Mouse (Mus musculus) induced T-regulatory cell, adult 2 months (primary cell): ENCODE results near the gene Enpp6.

ENCODE experiments used
- DNase-seq: peaks from one replicate; pipeline ENCODE4 v3.0.0-alpha.2; 2012; ENCODE audit warnings: low read depth

The Enpp6 gene

DNA sequence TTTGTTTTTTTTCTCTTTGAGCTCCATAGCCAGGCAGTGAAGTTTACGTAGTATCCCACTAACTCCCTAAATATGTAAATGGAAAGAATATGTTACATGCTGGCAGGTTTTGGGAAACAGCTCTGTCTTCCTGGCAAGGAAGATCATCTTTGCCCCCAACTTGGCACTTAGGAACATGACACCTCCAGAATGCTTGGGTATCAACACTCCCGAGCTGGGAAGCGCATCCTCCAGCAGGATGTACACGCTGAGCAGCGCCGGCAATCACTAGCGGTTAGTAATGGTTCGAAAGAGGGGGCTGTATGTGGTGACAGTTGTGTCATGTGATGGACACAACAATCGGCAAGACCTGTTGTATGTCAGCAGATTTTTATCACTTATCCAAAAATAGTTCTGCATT, 80.4 kb downstream of the Enpp6 start:
- no peak for DNase-seq

DNA sequence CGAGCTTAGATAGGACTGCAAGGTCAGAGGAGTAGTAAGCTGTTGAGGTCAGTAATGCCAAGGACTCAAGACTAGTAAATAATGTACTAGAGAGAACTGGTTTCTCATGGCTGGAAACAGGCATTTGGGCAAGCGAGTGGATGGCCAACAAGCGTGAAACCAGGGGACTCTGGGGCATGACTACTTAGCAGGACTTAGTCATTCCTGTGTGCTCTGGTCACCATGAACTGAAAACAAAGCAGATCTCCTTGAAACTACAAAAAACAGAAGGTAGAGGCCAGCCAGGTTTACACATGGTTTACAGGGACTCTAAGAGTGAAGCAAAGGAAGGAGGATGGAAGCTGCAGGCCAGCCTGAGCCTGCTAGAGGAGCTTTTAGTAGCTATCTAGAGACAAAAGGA, 82.9 kb downstream of the Enpp6 start:
- no peak for DNase-seq

DNA sequence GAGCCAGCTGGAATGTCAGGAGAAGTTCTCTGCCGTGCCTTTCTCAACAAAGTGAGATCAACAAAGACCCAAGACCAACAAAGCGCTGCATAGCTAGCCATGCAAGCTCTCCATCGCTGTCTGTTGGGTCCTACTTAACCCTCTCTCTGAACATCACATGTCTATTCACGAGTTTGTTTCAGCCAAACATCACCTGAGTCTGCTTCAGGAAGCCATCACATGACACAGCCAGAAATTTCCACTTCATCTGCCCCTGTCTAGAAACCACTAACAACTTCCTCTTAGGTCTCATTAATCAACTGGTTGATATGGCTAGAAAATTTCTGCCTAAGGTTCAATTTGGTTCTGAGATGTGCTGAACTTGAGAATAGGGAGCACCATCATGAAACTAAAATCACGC, 85.3 kb downstream of the Enpp6 start:
- DNase-seq = no peak

DNA sequence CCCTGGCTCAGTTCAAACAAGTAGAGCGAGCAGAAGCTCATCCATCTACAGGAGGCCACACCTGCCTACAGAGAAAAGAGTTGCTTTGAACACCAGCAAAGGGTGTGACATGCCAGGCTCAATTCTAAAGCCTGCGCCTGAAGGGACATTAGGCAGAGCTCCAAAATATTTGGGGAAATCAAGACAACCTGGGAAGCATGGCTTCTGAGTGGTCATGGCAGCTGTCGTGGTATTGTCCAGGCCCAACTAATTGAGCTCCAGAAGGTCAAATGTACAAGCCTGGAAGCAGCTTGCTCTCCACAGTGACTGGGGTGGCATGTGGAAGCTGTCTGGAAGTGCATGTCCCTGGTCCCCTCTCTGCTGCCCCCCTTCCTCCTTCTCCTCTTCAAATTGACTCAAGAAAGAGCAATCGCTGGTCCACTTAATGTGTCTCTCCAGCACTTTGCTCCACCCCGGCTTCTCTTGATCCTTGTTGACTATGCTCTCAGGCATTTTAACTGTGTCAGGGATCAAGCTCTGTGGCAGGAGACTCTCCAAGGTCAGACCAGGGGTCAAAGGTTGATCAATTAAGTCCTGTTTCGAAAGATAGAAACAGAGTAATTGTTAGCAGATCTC, 89.4 kb downstream of the Enpp6 start:
- DNase-seq = no peak

DNA sequence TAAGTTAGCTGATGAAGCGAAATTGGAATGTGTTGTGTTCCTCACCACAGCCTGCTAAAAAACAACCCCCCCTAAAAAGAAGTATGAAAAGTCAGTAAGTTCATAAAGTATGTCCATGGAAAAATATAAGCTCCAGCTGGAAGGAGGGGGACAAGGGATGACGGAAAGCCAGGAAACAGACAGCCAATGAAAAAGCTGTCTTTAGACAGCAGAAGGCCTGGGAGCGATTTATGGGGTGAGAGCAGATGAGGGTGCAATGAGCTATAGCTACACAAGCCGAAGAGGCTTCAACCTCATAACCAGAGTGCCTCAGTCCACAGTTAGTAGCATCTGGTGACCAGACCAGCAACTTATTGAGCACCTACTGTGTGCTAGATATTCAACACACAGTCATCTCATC, 93.3 kb downstream of the Enpp6 start:
- DNase-seq = no peak

DNA sequence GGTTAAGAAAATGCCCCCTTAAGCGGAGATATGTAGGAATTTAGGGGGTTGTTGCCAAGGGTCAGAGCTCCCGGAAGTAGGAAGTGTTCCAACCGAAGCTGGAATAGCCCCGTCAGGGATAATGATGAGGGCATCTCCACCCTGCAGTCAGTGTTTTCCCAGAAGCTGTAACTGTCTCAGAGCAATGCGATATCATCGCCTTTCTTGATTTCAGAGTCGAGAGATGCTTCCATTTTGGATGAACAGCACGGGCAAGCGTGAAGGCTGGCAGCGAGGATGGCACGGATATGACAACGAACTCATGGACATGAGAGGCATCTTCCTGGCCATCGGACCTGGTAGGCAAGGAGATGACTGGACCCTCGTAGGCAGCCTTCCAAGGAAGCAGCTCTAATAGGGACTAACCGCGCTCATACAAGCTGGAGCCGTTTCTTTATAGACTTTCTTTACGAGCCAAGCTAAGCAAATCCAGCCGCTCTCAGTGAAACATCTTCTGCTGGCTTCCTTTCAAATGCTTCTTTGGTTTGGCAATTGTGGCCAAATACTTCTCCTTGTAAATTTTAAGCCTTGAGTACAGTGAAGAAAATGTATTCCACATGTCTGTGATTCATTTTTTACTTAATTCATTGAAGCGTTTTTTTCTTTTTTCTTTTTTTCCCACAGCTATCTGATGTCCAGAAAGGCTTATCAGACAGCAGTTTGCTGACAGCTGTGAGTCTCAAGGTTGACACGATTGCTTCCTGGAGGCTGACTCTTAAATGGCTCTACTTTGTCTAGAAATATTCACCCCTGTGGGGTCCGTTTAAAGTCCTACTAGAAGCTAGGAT, 95.7 kb downstream of the Enpp6 start:
- DNase-seq = no peak

DNA sequence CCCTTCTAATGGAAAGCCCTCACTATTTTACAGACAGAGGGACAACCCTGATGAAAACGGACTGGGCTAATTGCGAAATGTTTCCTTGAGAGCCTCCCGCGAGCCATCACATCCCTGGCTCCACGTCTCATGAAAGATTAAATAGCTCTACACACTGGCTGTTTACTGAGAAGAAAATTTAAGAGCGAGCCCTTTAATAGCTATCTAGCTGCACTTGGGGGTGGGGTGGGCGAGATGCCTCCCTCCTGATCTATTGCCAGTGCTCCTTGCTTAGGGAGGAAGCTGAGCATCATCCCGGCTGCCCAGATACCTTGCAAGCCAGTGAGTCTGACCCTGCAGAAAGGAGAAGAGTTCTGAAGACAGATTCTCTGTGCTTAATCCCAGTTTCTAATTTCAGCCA, 103.3 kb downstream of the Enpp6 start:
- no peak for DNase-seq

DNA sequence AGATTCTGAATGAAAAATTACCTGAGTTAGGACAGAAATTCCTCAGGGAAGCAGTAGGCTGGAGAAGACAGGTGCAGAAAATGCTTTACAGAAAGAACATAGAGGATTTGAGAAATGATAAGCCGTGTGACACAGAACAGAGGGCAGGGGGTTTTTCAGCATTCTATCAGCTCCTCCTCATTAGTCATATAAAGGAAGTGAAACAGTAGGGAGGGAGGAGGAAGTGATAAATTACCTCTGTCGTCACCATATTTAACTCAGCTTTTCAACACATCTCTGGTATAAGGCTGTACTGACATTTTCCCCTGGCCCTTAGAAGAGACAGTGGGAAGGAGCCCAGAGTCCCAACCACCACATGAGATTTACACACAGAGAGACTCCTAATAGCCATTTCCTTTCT, 118.9 kb downstream of the Enpp6 start:
- DNase-seq = no peak

DNA sequence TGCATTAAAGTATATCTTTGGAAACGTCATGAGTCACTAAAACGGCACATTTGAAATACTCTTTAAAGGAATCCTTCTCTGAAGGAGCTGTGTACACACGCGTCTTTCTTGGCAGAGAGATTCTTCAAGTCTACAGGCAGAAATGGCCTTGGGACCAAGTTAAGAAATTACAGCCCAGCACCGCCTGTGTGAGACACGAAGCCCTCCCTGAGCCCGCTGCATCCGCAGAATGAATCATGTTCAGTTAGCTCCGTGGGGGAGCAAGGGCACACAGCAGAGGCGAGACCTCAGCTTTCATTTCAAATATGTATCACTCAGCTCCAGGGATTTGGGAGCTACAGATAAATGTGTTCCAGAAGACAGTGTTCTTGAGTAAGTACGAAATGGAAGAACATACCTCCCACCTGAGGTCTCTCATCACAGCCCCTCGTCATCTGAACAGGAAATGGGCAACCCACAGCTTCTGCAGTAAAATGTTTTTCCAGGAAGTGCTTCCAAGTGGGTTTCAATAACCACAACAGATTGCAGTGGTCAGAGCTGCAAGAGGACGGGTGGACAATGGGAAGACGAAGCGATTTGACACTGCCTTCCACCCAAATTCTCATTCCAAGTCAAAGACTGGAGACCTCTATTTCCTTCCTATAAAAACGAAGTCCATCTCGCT, 127.6 kb downstream of the Enpp6 start:
- peak; percentile 2 for DNase-seq

DNA sequence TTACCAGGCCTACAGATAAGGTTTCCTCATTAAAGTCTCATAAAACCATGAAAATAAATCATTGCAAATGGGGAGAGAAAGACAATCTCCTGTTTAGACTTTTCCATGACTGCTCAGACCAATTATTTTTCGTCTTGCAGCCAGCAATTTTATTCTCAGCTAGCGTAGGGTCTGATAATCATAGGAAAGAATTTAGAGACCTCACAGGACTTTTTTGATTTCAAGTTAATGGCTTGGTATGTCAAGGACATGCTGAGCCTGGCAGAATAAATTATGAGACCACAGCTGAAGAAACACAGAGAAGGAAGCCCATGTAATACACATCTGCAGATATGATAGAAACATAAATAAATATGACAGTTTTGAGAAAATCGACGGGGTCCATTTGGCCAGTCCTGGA, 130.6 kb downstream of the Enpp6 start:
- DNase-seq = no peak

DNA sequence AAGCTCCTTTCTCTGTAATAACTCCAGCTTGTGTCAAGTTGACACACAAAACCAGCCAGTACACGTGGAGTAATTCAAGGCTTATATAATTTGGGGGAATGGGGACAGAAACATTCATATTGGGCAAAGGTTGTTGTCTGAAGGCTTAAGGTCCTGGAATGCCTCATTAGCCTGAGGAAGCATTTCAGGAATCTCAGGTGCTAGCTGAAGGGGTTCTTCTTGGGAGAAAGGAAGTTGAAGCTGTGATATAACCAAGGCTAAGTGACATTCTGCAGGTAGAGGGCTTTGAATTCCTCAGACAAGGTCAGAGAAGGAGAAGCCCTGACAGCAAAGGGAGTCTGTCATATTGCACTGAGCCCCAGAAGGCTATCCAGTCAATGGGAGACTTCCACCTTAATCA, 133.2 kb downstream of the Enpp6 start:
- no peak for DNase-seq

DNA sequence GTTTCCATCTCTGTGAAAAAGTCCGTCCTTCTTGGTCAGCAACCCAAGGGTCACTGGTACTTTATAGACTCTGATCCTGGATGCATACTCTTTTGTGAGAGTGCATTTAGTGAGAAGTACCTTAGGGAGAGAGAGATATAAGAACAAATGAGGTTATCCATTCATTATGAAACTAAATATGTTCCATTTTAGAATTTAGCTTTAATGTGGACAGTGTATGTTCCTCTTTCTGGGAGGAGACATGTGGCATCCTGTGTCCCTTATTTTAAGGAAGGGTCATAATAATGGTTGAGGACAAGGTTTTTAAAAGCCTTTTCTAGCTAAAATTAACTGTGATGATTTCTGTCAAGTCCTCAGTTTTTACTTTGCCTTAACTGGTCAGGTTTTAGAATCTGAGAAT, 142.2 kb downstream of the Enpp6 start:
- DNase-seq = no peak

DNA sequence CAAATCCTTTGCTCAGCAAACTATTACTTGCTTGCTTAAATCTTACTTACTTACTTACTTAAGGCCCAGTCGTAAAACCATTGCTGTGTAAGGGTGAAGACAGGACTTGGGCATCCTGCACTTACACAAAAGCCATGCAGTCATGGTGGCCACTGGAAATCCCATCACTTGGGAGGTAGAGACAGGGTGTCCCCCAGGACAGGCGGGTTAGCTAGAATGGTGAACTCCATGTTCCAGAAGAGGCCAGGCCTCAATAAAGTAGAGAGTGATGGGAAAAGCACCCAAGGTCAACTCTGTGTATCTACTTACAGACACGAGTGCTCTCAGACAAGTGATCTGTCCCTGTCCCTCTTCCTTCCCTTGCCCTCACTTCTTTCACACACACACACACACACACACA, 146.7 kb downstream of the Enpp6 start:
- no peak for DNase-seq

DNA sequence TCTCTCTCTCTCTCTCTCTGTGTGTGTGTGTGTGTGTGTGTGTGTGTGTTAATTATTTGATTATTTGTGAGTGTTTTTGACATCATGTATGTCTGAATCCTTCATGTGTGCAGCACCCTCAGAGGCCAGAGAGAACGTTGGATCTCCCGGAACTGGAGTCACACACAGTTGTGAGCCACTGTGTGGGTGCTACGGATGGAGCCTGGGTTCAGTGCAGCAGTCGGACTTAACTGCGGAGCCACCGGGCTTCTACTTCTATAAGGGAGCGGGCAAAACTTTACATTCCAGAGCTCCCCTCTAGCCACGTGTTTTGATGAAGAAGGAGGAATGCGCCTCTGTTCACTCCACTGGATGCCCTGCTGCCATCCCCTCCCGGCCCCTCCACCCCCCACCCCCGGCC, 148.0 kb downstream of the Enpp6 start:
- no peak for DNase-seq

DNA sequence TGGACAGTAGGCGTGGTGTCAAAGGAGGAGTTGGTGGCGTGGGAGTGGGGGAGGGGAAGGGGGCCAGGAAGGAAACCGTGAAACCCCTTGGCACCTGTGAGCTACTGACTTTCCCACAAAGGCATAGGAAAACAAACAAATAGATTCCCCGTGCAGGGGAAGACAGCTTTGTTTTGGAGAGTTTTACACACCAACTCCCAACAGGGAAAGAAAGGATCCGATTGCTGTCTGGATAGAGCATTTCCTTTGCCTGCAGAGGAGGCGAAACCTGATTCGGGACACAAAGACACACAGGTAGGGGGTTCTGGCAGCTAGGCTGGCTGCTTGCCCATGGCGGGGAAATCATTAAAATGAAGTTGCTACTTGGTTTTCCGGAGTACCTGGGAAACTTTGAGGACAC, 148.9 kb downstream of the Enpp6 start:
- no peak for DNase-seq

DNA sequence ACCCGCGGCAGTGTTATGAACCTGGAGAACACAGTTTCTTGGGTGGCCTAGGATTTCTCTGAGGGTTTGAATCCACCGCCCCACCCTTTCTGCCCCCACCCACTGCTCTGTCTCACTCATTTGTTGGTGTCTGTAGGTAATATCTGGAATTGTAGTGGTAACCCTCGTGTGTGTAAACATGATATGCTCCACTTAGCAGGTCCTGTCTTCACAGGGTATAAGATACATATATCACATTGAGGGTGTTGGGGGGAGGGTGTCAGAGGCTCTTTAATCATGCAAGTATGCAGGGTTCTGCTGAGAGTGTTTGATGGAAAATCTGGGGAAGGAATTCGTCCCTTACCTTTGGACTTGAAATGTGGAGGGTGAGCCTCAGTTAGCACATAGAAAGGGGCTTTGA, 149.4 kb downstream of the Enpp6 start:
- no peak for DNase-seq

DNA sequence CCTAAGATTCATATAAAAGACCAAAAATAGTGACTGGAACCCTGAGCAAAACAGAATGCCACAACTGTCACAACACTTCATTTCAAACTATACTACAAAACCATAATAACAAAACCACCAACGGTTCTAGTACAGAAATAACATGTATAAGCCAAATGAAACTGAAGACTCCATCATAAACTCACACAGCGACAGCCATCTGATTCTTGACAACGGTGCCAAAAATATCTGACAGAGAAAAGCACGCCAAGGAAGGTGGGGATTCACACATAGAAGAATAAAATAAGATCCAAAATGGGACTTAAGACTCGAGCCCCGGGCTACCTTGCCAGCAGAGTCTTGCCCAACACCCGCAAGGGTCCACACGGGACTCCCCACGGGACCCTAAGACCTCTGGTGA, 158.6 kb downstream of the Enpp6 start:
- DNase-seq = no peak
